Mouse (Mus musculus): Measurements from ENCODE around the gene Ccdc82.

The Ccdc82 gene

DNA sequence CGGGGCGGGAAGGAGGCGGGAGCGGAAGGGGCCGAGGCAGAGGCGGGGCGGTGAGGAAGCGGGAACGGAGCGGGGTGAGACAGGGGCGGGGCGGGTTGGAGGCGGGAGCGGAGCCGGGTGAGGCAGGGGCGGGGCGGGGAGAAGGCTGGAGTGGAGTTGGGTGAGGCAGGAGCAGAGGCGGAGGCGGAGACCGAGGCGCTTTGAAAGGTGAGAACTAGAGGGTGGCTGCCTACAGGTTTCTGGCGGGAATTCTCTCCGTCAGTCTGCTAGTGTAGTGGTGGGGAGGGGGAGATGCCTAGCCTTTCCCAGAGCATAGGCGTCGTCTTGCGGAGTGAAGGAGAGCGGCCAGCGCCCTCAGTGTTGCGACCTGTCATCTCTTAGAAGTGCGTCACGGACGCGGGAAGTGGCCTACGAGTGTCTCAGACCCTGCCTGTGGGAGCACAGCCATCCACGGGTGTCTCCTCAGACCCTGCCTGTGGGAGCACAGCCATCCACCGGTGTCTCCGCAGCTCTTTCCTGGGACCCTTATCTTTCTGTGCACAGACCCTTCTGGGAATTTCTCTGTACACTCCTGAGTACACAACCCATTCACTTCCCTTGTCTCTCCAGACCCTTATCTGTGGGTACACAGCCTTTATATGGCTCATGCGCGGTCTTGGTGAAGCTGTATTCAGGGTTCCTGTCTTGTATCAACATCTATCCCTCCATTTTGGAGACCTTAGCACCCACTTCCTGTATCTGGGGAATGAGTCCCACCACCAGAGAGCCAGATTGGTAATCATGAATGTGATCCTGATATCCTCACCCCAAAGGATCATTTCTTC, at the start of gene Ccdc82:
TSS of gene Ccdc82 (plus strand) at position 141 of the 824 bp plus-strand sequence.
- peak; percentile 94 to 98 for DNase-seq

- no peak for DNase-seq
These were observed 46.7 kb upstream of the Ccdc82 start for GRCm38 (mm10) chr9:13200079-13200478.

- no peak for DNase-seq
These were observed 43.6 kb upstream of the Ccdc82 start for GRCm38 (mm10) chr9:13203109-13203508.

DNA sequence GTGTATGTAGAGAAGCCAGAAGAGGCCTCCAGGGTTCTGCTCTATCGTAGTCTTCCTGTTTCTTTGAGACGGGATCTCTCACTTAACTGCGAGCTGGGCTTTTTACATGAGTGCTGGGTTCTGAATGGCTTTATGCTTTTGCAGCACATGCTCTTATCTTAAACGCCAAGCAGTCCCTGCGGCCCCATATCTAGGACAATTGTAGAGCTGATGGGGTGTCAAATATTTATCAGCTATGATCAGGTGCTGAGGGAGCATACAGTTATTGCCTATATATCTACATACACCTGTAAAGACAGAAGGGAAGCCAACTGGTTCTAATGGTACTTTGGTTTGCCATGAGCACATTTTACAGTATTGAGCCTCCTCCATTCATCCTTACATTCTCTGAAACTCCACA, 43.1 kb upstream of the Ccdc82 start:
- no peak for DNase-seq

DNA sequence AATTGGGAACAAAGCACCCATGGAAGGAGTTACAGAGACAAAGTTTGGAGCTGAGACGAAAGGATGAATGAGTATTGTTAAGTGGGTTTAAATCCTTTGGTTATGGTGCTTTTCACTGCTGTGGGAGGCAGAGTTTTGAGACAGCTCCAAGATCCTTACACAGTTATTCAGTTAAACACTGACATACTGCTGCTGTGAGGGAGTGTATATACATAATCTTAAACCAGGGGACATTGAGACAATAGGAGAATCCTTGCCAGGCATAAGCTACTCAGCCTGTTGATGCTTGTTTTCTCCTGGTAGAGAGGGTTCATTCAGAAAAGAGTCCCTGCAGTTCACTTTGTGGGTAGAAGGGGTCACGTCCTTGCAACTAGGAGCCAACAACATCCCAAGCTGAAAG, 40.4 kb upstream of the Ccdc82 start:
- no peak for DNase-seq

- no peak for DNase-seq
These were observed 20.9 kb upstream of the Ccdc82 start for GRCm38 (mm10) chr9:13225872-13226271.

- DNase-seq = peak in 1 of 2 experiments; percentile 16
These were observed 16.2 kb upstream of the Ccdc82 start for GRCm38 (mm10) chr9:13230553-13230952.

- peak; percentile 26 to 33 for DNase-seq
These were observed 15.1 kb upstream of the Ccdc82 start for GRCm38 (mm10) chr9:13231545-13232216.

GRCm38 (mm10) chr9:13242321-13242720, 4.4 kb upstream of the Ccdc82 start:
- DNase-seq = no peak

- DNase-seq = peak; percentile 9 to 31
These were observed 1.3 kb upstream of the Ccdc82 start, which contains the start of gene Jrkl for GRCm38 (mm10) chr9:13245481-13245880. Gene Jrkl (minus strand): TSS chr9:13245829.

DNA sequence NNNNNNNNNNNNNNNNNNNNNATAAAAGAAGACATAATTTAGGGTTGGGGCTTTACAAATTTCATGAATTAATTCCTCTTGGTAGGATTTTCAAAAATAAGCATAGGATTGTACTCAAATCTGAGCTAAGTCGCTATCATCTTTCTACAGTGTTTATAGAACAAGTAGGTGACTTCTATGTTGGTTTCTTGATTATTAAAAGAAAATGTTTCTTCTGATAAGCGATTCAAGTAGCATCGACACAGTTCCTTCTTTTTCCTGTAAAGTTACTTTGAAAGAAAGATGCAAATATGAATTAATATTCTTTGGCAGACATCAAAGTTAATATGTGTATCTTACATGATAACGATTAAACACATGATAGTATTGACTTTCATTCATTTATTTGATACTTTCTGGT, 1.3 kb downstream of the Ccdc82 start:
- DNase-seq = no peak

DNA sequence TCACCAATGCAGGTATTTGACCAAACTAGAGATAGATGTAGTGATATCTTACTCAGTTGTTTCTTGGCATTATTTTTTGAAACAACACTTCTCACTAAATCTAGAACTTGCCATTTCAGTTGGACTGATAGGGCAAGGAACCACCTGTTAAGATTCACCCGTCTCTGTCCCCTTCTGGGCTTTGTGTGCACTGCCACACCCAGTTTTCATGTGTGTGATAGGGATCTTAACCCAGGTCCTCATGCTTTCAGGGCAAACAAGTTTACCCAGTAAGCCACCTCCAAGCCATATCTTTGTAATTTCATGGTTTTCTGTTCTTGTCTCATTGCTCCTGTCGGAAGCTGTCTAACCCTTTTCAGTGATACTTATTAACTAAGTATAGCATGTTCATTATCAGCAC, 4.5 kb downstream of the Ccdc82 start:
- no peak for DNase-seq

DNA sequence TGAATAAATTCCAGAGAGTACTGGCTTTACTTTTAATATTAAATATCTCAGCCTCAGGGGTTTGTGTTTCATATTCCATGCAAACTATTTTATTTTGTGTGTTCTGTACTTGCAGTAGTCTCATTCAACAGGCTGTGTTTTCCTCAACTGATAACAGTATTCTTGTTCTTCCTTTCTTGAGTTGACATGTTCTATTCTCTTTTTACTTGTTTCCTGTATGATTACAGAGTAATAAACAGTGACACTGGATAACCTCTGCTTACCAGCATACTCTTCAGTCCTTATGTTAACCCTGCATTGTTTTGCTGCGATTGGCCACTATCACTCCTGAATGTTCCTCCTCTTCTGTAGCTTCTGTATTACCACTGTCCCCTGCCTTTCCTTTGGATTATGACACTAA, 10.0 kb downstream of the Ccdc82 start:
- DNase-seq = no peak

DNA sequence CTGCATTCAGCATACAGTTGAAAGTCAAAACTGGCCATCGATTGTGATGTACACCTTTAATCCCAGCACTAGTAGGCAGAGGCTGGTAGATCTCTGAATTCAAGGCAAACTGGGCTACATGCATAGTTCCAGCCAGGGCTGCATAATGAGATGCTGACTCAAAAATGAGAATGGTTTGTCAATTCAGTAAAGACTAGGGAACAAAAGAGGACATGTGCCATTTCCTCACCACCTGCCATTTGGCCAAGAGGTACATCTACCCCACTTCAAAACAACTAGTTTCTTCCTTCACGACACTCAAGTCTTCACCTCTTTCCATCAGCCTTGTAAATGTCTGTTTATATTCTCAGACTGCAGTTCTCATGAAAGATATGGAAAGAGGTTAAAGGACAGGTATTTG, 11.4 kb downstream of the Ccdc82 start:
- DNase-seq = no peak

- no peak for DNase-seq
These were observed 14.2 kb downstream of the Ccdc82 start for GRCm38 (mm10) chr9:13260980-13261379.

GRCm38 (mm10) chr9:13273219-13273618, 26.5 kb downstream of the Ccdc82 start:
- DNase-seq = no peak

DNA sequence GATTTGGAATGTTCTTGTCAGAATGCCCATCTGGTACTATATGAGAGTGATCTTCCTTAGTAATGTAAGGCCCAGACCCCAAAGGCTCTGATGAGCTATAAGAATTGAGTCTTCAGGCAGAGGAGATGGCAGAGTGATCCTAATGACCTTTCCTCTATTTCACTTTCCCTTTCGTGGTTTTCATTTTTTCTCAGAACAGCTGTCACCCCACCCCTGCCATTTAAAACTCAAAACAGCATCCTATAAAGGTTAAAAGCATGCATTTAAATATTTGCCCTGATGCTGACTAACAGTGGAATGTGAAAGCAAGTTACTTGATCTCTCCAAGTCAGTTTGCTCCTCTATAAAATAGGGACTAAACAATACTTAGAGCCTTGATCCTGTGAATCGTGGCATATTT, 40.7 kb downstream of the Ccdc82 start:
- no peak for DNase-seq

DNA sequence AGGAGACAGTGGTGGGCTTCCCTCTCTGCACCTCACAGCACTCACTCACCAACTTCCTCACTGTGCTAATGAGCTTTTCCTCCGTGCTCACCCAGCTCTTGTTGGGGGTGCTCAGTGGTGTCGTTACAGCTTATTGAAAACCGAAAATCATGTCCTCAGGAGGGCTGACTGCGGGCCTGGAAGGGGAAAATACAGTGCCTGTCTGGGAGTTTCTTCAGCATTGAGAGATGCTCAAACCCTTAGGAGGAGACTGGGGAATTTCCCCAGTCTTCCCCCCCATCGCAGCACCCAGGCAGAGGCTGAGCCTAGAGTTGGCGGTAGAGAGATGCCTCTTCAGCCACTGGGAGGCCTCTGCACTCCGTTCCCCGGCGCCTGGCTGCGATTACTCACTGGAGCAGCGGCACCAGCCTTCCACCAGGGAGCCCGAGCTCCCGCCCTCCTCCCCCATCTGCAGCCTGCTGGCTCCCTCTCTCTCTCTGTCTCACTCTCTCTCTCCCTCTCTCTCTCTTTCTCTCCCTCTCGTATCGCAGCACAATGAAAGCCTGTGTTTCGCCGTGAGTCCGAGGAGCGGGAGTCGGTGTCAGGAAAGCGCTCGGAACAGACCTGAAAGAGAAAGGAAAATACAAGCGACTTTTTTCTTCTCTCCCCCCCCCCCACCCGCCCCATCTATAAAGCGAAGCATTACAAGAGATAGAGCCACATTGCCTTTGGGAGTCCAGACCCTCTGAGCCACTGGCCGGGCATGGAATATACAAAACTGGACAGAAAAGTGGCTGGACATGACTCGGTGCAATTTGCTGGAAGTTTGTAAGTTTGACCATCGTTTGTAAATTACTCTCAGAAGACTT, 49.7 kb downstream of the Ccdc82 start:
- peak; percentile 91 to 92 for DNase-seq

DNA sequence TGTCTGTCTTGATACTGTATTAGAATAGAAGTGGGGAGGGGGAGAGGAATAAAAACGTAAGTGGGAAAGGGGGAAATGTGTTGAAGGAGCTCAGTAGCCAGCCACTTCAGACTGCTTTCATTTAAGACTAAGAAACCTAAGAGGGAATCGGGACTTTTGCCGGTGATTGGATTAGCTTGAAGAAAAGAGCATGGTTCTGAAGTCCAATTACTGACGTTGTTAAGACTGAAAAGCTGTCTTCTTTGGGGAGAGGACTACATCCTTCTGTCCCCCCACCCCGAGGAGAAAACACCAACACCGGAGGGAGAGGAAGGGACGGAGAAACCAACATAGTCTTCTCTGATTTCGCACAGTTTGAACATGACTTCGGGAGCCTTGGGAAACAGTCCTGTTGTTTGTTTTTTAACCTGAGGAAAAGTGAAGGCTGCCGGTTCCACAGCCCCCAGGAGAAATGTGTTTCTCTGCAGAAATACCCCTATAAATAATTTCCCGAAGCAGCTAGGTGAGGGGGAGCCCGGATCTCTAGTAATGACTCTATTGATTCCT, 50.4 kb downstream of the Ccdc82 start:
- DNase-seq = peak in 1 of 2 experiments; percentile 17

GRCm38 (mm10) chr9:13297668-13298512, 51.1 kb downstream of the Ccdc82 start, which contains the start of gene Maml2:
Gene Maml2 (plus strand): TSS chr9:13297957.
- DNase-seq = peak; percentile 47 to 70

DNA sequence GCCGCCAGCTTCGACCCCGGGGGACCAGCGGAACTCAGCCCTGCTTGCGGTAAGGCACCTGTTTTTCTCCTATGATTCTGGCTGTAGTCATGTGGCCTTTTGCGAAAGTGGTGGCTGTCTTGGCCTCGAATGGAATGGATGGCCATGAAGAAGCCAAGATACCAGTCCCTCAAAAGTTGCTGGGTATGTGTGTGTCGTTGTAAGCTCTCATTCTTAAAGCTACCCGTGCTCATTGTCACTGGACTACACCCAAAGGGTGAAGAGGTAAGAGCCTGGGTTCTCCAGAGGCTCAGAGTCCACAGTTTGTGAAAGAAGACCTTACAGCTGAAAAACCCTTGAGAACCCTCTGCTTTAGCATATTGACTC, 51.7 kb downstream of the Ccdc82 start:
- no peak for DNase-seq

DNA sequence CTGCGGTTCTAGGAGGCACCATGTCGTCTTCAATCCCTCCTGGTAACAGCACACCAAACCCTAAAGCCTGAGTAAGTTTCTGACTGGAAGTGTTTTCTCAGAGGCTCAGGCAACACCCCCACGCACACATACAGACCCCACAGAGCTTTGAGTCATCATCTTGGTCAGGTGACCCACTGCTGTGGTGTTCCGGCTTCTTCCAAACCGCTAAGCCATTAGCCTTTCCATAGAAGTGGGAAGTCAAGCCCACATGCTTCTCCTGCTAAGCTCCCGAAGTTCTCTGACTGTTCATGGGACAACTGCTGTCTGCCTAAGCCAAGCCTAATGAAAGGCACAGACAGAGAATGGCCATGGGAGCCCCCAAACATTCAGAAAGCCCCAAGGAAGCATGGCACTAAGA, 52.4 kb downstream of the Ccdc82 start:
- DNase-seq = no peak
